Mouse (Mus musculus): ENCODE measurements around the gene Sf3b5. TPM values are rescaled to one million over a fixed set of nuclear protein-coding genes. Genes with fewer than 3 reads are reported as not detected.

The Sf3b5 gene
- total RNA-seq (2021) = 1 to 10 TPM; 8.4 to 9.9 TPM
- long read RNA-seq, transcript Sf3b5-201 (1 exons, 3,841 nt) = major isoform, 167 of 167 reads
- long read RNA-seq, partial matches to known transcripts = 0 of 167 reads
- long read RNA-seq, other reads (novel, unspliced or antisense) = 0 of 167 reads

DNA sequence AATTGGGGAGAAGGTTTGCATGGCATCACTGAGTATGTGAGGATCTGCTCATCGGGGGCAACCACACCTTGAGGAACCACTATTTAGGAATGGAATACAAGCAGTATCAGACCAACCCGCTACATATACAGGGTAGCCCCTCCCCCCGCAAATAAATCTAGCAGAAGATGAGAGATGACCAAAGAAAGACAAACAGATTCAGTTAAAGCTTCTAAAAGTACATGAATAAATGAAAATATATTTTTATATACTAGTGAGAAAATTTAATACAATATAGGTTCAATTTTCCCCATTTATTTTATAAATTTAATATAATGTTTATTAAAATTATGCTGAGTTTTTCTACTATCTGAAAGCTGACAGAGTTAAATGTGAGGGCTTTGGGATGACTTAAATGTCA is at the start of gene Sf3b5:
TSS of gene Sf3b5 (plus strand) at position 301 of the 400 bp plus-strand sequence.
- DNase-seq (ENCODE audit: low spot score in 2 of 2) = no peak

DNA sequence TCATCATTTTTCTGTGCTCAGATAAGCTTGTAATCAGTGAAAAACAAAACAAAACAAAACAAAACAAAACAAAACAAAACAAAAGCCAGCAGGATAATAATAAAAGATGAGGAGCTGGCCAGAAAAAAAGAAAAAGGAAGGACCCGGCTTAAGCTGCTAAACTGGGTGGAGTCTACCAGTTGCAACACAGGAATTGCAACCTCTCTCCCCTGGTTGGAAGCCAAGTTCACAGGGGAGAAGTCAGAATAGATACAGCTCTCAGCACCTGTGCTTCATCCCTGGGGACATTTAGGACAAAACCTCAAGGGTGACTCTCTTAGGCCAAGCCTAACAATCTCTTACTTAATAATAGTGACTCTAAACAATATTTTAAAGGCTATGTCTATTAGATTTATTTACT is 49.3 kb upstream of the Sf3b5 start:
- no peak for DNase-seq (ENCODE audit: low spot score in 2 of 2)

DNA sequence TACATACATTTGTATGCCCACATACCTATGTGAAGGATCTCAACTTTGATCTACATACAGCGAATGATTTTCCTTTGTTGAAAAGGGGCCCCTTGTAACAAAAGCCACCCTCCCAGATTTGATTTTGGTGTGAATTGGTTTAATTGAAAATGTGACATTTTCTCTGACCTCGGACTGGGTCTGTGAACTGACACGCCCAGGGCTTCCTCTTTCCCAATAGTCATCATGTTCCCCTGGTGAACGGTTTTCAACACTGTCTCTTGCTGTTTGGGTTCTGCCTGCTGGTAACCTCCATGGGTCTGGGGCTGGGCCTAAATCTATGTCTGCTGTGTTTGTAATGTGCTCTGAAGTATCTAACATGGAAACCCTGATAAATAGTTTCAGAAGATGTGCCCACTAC is 47.9 kb upstream of the Sf3b5 start:
- DNase-seq (ENCODE audit: low spot score in 2 of 2) = no peak

DNA sequence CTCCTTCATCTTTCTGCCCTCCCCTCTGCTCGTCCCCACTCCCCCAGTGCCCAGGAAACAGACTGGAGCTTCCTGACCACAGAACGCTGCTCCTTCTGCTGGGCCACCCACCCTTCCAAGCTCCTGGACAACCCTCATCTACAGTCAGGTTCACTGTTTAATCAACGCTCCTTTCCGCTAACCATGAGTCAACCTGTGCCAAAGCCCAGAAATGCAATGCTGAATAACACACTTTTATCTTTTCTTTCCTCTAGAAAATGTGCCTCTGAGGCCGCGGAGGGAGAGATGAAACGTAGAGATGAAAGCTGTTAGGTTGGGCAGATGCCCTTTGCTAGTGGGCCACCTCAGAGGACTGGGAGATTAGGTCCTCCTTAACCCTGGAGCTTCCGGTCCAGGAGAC is 43.6 kb upstream of the Sf3b5 start:
- DNase-seq (ENCODE audit: low spot score in 2 of 2) = no peak

DNA sequence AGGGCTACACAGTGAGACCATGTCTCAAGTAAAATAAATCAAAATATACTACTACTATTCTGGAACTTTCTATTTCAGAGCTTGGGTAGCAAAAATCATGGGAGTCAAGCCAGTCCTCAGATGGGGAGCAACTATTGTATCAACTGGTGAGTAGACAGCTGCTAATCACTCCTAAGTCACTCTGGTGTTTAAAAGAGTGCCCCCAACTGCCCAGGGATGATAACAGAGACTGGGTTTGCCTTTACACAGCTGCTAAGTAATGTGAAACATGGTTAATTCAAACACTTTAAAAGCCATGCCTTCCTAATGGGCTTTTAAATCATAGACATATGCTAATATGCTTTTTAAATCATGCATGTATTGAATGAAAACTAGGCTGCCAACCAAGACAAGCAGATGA is 42.9 kb upstream of the Sf3b5 start:
- no peak for DNase-seq (ENCODE audit: low spot score in 2 of 2)

DNA sequence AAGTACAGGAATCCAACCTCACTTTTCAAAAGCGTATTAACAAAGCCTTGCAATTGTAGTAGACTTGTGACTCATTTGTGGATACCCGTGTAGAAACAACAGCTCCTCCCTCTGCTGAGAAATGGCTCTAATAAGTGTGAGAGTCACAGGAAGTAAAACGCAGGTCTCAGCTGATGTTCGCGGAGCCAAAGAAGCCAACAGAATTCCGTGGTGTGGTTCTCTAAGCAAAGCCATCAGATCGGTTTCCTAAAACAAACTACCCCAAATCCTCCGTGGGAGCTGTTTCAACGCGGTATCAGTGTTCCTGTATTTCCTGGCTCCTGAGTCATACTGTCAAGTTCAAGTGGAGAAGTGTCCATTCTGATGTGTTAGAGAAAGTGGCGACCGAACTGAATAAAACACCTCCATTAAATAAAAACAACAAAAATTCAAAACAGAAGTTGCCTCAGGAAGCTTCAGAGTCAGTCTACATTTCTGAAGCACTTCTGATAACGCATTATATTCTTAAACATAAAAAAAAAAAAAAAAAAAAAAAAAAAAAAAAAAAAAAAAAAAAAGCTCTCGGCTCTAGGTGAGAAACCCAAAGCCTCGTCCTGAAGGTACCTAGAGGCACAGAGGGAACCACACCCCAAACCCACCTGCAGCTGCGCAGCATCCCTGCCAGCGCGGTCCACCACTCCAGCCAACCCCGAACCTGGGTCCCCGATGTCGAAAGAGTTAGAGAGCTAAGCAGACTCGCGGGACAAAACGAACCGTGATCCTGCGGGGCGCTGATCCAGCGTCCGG is 41.6 kb upstream of the Sf3b5 start:
- no peak for DNase-seq (ENCODE audit: low spot score in 2 of 2)

DNA sequence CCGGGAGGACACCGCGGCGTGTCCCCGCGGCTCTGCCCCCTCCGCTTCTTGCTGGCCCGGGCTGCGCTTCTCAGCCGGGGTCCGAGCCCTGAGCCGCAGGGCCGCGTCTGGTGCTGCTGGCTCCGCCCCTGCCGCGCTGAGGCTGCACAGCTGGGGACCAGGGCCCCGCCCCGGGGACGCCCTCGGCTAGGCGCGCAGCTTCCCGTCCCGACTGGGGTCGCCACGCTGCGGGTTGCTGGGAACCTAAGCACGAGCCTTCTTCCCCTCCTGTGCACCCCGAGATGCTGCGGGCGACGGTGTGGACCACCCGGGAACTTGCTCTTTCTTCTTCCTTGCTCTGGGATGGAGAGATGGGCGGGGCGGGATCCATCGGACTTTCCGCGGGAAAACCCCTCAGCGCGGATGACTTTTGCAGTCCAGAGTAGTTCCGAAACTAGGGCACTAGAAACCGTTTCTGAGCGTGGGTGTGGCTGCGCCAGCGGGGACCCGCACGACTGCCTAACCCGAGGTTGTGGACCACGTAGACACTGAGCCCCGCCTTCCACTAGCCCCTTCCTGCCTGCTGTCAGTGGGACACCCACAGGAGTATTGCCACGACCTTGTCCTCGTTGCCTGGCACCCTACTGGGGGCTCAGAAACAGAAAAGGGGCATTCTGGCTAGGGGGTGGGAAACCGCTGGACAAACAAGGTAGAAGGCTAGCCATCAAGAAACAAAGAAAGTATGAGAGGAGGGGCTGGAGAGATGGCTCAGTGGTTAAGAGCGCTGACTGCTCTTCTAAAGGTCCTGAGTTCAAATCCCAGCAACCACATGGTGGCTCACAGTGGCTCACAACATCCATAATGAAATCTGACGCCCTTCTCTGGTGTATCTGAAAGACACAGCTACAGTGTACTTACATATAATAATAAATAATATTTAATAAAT is 40.7 kb upstream of the Sf3b5 start, which contains the start of gene Stx11:
TSS of gene Stx11 (minus strand) at position 148 of the 925 bp plus-strand sequence.
- DNase-seq (ENCODE audit: low spot score in 2 of 2) = peak; percentile 19 to 22

DNA sequence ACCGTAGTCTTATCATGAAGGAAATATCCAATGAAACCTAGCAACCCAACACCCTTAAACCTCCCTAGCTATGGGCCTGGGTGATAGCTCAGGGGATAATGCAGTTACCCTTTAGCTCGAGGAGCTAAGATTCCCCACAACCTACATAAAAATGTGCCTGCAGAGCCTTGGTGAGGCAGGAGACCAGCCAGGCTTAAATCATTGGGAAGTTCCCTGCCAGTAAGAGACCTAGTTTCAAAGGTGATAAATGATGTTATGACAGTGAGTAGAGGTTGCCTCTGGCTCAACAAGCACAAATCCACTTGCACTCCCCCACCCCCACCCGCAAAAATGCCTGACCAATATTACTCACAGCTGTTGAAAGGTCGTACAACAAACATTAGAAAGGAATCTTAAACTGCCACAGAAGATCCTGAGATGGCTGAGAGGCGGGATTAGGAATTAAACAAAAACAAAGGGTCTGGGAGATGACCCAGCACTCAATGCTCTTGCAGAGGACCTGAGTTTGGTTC is 39.4 kb upstream of the Sf3b5 start:
- no peak for DNase-seq (ENCODE audit: low spot score in 2 of 2)

DNA sequence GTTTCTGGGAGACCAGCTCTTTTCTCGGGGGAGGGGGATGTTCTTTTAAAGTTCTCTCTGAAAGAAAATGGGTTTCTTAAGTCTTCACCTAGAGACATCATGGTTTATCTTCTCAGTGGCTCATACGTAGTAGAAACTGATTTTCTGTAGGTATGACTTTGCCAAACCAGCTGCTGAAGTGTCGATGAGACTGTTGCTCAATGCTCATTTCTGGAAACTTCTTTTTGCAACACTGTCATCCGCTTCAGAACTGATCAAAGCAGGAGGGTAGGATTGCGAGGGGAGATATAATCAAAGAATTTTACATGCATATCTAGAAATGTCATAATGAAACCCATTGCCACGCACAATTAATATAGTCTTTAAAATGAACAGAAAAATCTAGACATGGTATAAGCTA is 30.6 kb upstream of the Sf3b5 start:
- DNase-seq (ENCODE audit: low spot score in 2 of 2) = no peak

DNA sequence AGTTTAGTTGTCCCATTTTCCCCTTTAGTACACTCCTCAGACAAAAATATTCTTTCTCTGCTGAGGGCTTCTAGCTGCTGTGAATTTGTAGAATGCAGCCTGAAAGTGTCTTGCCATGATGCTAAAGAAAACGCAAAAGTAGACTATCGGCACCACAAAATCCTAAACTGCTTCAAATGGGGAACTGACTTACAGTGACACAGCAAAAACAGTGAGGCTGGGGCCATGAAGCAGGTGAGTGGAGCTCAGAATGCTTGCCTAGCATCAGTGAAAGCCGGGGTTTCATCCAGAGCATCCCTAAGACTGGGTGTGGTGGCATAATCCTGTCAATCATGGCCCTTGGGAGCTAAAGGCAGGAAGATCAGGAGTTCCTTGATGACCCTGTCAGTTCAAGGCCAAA is 29.7 kb upstream of the Sf3b5 start:
- DNase-seq (ENCODE audit: low spot score in 2 of 2) = no peak

DNA sequence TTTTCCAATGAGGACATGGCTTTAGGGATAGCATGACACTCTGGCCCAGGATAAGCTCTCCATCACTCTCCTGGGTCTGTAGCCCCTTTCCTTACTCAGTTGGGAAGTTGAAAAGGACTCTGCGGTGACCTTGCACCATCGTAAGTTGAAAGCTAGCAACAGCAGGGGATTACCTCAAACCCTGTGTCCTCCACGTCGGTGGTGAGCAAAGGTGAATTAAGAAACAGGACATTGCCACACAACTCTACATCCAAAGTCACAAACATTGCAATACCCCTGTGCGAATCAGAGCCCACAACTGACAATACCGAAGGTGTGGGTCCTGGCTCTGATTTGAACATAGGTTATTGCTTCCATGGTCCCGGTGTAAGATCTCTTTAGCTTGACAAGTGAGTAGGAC is 29.2 kb upstream of the Sf3b5 start:
- no peak for DNase-seq (ENCODE audit: low spot score in 2 of 2)

DNA sequence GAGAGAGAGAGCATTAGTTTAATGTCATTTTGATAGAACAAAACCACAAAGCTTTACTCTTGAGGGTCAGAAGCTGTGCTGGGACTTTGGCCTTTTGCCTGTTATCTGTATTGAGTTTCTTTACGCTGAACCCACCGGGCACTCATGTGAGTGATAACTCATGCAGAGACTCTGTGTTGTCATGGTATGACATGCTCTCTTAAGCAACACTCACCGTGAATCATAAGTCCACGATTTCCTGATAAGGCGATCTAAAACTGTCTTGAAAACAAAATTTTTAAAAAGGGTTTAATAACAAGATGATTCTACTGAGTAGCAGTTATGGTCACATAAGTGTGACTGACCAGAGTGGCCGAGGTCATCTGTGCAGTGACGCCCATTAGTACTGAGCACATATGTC is 28.6 kb upstream of the Sf3b5 start:
- no peak for DNase-seq (ENCODE audit: low spot score in 2 of 2)

DNA sequence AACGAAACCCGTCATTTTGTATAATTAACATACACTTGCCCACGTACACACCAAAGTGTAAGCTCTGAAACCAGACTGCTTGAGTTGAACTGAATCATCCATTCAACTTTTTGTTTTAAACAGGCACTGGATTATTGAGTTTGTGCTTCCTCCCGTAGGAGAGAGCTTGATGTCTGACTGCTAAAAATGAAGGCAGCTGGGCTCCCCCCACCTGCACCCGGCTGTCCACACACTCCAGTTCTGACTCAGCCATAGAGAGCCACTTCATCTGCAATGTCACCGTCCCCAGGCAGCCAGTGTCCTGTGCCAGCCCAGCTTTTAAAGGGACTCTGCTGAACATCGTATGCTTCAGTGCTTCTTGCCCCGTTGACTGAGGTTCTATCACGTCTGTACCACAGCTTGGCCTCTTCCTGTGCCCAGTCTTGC is 27.3 kb upstream of the Sf3b5 start:
- no peak for DNase-seq (ENCODE audit: low spot score in 2 of 2)

DNA sequence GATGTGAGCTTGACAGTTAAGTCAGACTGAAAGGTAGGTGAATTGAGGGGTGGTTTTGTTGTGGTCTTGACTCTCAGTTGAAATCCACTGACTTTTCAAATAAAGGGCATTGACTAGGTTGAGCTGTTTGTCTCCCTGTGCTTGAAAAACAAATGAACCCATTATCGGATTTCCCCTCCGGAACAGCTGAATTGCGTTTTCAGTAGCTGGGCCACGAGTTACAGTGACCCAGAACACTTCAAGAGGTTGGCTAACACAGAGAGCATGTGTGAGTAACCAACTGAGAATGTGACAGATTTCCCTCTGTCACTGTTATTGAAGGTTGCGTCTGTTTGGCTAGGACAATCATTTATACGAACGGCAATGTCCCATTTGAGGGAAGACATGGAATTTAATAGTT is 24.1 kb upstream of the Sf3b5 start:
- no peak for DNase-seq (ENCODE audit: low spot score in 2 of 2)

DNA sequence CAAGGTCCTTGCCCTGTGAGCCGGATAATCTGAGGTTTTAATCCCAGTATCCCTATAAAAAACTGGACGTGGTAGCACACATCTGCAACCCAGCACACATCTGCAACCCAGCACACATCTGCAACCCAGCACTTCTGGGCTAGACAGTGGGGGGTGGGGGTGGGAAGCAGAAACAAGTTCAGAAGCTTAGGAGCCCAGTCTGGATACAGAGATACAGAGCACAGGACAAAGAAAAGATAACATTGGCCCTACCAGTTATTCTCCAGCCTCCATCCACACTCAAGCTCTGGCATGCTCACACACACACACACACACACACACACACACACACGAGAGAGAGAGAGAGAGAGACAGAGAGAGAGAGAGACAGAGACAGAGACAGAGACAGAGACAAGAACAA is 21.6 kb upstream of the Sf3b5 start:
- DNase-seq (ENCODE audit: low spot score in 2 of 2) = no peak

DNA sequence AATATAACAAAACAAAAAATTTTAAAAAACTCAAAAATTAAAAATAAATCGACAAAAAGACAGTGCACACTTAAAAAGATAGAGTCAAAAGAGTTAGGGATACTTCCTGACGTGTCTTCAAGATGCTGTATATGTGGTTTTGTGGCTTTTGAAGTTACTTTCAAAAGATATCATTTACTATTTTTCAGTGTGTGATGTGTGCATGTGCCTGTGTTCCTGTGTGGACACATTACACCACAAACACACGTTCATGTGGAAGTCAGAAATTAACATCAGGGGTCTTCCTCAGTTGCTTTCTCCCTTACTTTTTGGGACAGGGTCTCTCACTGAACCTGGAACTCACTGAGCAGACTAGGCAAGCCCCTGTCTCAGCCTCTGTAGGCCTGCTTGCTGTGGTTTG is 20.1 kb upstream of the Sf3b5 start:
- no peak for DNase-seq (ENCODE audit: low spot score in 2 of 2)

DNA sequence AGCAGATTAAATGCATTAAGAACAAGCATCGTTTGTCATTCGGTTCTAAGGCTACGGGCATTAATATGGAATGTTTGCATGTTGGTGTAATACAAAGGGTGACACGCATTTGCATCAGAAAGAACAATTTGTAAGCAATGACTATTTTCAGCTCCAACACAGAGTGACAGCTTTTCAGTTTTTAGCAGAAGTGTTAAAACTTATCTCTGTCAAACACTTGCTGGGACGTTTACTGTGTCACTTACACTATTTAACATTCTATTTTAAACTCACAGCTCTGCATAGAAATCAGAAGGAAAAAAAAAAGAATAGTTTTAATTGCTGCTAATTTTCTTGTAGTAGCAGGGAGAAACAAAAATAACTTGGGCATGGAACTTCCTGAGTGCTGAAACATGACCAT is 18.7 kb upstream of the Sf3b5 start:
- no peak for DNase-seq (ENCODE audit: low spot score in 2 of 2)

DNA sequence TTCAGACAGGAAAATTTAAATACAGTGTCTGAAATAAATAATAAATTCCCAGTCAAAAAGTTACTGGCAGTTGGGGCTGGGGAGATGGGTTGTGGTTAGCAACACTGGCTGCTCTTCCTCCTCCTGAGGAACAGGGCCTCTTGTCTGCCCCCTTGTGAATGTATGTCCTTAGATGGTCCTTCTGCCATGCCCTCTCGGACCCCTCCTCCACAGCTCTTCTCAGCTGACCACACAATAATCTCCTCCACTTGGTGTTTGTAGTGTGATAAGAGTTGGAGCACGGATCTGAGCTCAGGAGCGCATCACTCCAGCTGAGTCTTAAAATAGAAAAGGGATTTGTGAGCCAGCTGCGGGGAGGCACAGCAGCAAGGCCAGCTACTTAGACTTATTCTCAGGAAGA is 18.2 kb upstream of the Sf3b5 start:
- DNase-seq (ENCODE audit: low spot score in 2 of 2) = no peak

DNA sequence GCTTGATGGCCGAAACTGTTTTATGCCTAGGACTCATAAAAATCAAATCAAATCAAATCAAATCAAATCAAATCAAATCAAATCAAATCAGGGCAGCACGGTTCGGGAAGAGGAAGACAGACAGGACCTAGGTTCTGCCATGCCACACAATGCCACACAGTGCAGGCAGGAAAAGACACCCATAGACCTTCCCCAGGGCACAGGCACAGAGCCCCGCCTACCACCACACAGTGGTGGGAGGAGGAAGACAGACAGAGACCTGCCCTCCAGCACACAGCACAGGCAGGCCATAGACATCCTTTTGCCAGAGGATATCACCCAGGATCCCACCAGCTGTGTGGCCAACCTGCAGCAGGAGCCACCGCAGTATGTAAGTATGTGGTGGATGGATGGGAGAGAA is 13.2 kb upstream of the Sf3b5 start:
- no peak for DNase-seq (ENCODE audit: low spot score in 2 of 2)

DNA sequence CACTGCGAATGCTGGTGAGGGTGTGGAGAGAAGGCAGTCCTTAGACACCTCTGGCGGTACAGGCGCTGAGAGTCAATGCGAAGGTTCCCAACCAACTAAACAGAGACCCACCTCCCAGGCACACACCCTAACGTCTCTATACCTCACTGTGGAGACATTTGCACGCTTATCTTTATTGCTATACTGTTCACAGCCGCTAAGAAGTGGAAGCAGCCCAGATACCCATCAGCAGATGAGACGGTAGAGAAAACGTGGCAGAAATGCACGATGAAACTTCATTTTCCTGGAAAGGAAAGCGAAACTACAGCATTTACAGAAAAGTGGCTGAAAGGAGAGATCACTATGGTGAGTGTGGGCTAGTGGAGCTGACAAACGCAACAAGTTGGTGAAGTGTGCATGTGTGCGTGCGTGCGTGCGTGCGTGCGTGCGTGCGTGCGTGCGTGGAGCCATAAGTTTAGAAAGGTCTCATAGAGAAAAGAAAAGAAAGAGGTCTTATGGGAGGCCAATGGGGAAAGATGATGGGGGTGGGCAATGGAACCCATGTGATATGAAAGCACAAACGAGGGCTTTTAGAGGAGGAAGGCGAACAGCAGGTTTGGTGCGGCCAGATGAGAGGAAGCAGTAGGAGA is 11.6 kb upstream of the Sf3b5 start:
- DNase-seq (ENCODE audit: low spot score in 2 of 2) = no peak

DNA sequence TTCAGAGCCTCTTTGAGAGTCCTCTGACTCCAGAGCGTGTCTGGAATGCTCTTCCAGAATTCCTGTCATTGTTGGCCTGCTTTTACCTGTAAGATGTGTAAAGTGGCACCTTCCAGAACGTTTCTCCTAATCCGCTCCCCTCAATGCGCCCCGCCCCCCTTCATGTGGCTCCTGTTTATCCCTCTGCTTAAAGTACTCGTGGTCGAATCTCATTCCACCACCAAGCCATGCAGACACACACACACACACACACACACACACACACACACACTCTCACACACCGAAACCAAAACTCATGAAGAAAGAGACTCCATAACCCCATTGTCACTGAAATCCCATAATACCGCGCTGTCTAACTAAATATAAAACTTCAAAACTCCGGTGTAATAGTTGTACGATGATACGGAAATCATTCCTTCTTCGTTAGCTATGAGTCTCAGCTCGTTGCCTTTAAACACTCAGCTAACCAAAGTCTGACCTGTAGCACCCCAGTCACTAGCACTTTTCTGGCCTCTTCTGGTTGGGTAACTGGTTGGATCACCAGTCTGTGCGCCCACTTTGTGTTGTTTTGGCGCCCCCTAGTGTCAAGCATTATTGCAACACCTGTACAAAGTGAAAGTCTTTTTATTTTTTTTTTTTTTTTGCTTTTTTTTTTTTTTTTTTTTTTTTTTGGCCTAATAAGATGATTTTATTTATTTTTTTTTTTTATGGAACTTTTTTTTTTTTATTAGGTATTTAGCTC is 8.2 kb upstream of the Sf3b5 start:
- DNase-seq (ENCODE audit: low spot score in 2 of 2) = peak; percentile 87 to 88

Measured in layer of hippocampus, postnatal 10 days (tissue).